Mouse (Mus musculus): ENCODE measurements around the gene Kctd18.
A peak's percentile ranks its signal among the peaks of the same experiment; 100 is the strongest.

Gene Kctd18

GRCm38 (mm10) chr1:57991277-57991676, 27.5 kb downstream of the Kctd18 start:
- DNase-seq (ENCODE audit: low spot score in 2 of 2) = no peak

DNA sequence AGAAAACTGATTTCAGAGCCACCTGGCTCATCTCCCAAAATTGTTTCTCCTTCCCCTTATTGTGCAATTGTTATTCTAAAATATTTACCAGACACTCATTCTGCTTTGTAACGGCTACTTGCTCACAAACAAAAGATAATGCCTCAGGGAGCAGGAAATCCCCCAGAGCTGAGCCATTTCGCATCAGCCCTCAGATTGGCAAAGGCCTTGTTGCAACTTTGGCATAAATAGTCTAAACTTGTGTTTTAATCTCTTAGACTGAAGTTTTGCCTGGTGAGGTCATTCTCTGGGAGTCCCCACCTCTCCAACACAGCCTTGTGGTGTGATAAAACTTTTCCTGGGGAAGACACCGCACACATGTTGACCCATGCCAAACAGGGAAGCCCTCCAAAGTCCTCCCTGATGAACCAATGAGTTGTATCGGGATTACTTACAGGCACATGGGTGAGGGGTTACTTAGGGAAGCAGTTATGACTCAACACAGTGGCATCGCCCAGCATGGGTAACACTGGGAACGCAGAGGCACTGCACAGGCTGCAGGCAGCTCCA, 29.6 kb downstream of the Kctd18 start:
- no peak for DNase-seq (ENCODE audit: low spot score in 2 of 2)

- no peak for DNase-seq (ENCODE audit: low spot score in 2 of 2)
Observed at GRCm38 (mm10) chr1:57976860-57977259, 41.9 kb downstream of the Kctd18 start.

GRCm38 (mm10) chr1:57971588-57971987, 47.2 kb downstream of the Kctd18 start:
- no peak for DNase-seq (ENCODE audit: low spot score in 2 of 2)

DNA sequence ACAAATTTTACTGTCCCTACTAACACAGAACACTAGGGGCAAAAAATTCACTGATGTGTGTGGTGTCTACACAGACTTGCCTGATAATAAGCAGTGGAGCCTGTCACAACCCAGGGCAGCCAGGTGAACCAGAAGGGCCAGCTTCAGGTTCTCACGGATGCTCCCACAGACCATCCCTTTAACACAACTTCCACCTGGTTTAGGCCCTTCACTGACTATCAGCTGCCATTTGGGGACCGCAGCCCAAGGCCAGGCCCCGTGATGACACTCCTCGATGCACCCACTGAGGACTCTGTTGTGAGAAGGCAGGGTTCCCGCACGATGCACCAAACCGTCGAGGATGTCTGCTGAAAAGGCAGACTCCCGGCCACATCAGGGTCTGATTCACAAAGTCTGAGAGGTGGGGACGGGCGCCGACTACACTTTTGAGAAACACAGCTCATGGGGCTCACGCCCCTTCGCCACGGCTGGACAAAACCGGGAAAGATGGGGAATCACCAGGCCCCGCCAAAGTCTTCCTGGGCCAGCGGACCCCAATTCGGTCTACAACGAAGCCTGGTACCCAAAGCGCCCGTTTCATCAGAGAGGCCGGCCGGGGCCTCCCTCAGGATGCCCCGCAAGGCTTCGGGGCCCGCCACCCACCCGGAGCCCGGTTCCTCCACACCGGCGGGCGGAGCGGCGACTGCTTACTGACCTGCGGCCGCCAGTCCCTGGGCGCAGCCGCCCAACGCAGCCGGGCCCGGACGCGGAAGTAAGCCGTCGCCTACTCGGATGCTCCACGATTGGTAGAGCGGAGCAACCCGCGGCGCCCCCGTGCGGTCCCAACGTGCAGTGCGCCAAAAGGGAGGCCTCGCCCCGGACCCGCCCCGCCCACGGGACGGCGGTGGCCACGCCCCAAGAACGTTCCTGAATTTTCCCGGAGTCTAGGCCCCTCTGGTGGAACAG, 49.2 kb downstream of the Kctd18 start:
- peak; percentile 83 to 96 for DNase-seq (ENCODE audit: low spot score in 2 of 2)

- no peak for DNase-seq (ENCODE audit: low spot score in 2 of 2)
Observed at GRCm38 (mm10) chr1:57955774-57956173, 63.0 kb downstream of the Kctd18 start.

DNA sequence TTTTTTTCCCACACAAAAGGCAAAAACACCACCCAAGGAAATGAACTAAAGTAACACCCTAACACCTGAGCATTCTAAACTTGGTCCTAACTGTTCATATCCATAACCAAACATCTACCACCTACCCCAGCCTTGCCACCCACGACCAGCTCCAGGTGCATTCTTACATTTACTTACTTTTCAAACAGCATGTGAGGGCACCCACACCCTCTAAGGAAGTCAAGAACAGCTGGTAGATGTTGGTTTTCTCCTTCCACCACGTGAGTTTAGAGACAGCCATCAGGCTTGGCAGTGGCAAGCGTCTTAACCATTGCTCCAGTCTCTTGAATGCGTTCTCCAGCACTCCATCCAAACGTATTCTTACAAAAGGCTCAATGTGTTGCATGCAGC, 64.4 kb downstream of the Kctd18 start:
- DNase-seq (ENCODE audit: low spot score in 2 of 2) = no peak

- DNase-seq (ENCODE audit: low spot score in 2 of 2) = no peak
Observed at GRCm38 (mm10) chr1:57953586-57954375, 65.0 kb downstream of the Kctd18 start.

DNA sequence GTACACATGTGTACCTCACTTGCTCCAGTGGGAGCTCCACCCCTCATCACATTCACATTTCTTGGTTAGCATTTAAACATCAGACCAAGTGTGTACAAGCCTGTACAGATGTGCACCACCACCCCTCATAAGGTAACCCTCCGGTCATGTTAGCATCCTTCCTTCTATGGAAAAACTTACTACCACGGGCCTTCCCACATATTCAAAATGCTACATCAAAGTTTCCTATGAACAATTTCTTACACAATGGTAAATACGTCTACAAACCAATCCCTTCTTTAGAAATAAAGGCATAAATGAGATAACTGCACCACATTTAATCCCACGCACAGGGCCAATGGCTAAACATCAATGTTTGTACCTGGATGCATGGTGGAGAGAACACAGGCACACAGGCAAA, 66.2 kb downstream of the Kctd18 start:
- no peak for DNase-seq (ENCODE audit: low spot score in 2 of 2)

- no peak for DNase-seq (ENCODE audit: low spot score in 2 of 2)
Observed at GRCm38 (mm10) chr1:57949716-57950115, 69.0 kb downstream of the Kctd18 start.

GRCm38 (mm10) chr1:57949195-57949594, 69.6 kb downstream of the Kctd18 start:
- DNase-seq (ENCODE audit: low spot score in 2 of 2) = no peak

DNA sequence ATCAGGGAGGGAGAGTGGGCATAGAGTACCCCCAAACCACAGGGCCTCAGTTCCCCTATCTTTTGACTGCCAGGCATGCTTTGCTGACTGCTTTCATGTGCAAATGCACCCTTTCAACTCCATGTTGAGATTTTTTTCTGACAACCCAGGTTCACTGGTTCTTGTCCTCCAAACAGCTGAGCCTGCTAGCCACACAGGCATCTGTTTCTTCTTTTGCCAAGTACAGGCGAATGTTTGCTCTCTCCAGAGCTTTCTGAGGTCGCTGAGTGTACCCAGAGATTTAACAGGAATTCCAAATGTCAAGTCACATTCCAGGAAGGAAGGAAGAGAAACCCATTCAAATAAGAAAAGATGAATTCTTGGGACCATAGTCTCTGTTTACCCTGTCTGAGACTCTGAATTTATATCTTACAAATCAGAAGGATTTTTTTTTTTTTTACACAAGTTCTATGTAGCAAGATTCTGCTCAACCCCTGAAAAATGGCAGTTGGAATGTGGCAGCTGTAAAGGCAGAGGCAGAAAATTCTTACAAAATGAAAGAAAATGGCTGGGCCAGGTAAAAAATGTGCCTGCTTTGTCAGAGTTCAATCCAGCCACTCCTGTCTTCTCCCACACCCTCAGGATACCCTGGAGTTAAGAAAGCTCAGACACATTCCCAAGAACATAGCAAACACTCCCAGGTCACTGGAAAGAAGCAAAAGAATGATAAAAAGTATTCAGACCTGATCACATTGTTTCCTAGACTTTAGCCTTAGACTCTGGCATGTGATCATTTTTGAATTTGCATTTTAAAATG, 71.0 kb downstream of the Kctd18 start:
- no peak for DNase-seq (ENCODE audit: low spot score in 2 of 2)

GRCm38 (mm10) chr1:57942215-57942614, 76.5 kb downstream of the Kctd18 start:
- no peak for DNase-seq (ENCODE audit: low spot score in 2 of 2)

DNA sequence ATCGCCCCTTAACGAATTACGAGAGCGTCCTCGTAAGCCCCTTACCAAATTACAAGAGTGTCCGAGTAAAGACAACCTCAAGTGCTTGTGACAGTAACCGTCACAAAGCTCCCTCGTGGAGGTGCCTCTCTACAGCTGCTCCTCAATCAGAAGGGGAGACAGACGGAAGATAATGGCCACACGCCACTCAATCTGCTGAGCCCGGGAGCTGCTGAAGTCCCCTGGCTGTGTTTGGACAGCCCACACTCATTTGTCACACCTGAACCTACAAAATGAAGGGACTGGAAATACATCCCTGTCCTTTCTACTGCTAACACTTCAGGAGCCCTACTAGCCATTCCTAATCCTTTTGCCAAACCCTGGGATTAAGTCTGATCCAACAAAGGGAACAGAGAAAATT, 77.0 kb downstream of the Kctd18 start:
- DNase-seq (ENCODE audit: low spot score in 2 of 2) = no peak

DNA sequence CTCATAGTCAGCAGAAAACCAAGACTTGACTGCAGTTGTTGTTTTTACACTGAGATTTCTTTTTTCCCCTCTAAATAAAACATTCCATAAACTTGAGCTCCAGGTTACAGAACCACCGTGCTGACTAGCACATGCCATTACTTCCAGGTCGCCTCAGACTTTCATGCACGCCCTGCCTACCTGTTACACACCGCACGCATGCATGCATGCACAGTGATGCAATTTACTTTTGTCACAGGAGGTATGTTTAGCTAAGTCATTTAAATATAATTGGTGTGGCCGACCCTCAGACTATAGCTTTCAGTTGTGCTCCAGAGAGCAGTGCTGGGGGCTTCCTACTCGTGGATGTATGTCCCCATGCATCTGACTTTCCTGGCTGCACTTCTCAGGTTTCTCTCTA, 77.7 kb downstream of the Kctd18 start:
- DNase-seq (ENCODE audit: low spot score in 2 of 2) = no peak

- no peak for DNase-seq (ENCODE audit: low spot score in 2 of 2)
Observed at GRCm38 (mm10) chr1:57940691-57941090, 78.1 kb downstream of the Kctd18 start.

DNA sequence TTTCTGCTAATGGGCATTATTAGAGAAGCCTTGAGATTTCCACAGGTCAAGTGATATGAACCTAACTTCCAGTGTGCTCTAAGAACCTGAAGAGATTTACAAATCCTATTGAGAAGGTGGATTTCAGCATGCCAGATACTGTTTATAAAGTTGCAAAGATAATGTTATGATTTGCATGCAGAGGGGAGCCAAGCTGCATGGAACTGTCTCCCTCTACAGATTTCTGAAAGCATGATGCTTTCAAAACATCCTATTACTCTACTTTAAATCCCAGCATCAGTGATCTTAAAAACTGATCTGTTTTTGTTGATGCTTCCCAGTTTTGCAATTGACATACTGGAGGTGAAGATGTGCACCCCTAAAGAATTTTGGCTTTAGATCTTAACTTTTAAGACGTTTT, 84.5 kb downstream of the Kctd18 start:
- no peak for DNase-seq (ENCODE audit: low spot score in 2 of 2)

DNA sequence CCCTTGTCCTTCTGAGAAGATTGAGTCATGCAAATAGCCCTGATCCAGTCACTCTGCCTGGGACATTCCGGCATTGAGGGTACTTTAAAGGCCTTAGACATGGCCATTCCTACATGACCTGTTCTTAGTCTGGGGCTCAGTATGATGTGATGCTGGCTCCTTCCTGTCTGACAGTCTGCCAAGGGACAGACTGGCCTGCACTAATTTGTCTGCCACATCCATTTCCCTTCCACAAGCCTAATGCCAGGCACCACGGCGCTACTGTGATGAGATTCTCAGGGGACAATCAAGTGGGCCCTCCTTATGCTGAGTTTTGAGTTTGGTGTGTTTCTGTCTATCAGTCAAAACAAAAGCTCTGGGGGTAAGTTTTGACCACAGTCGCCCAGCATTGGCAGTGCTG, 100.2 kb downstream of the Kctd18 start:
- no peak for DNase-seq (ENCODE audit: low spot score in 2 of 2)

DNA sequence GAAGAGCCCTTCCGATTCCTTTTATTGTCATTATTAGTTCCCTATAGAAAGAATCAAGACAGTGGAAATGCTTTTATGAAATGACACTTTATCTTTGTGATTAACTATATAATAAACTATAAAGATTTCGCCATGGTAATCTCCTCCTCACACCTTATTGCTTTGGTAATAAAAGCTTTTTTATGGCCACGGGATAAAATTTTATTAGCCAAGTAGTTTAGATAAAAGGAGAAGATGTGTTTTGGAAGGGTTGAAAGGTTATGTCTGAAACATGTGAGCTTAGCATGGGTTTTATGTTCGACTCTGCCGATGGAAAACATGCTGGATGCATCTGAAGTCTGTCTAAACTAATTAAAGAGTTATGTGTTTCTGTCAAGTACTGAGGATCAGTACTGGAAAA, 101.4 kb downstream of the Kctd18 start:
- DNase-seq (ENCODE audit: low spot score in 2 of 2) = no peak

DNA sequence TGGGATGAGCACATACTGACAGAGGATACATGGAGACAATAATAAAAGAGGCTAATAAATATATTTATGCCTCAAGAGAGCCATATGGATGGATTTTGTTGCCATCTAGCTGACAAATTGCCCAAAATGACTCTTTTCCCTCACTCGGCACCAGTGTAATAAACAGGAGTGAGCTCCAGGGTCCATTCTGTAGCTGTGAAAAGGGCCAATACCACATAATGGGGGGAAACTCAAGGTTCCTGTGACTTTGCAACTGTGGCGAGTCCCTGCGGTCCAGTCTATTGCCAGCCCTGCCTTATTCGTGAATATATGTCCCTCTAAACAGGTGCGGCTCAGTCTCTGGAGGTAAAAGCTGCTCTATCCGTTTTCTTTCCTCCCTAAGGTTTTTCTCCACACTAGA, 107.2 kb downstream of the Kctd18 start:
- no peak for DNase-seq (ENCODE audit: low spot score in 2 of 2)

DNA sequence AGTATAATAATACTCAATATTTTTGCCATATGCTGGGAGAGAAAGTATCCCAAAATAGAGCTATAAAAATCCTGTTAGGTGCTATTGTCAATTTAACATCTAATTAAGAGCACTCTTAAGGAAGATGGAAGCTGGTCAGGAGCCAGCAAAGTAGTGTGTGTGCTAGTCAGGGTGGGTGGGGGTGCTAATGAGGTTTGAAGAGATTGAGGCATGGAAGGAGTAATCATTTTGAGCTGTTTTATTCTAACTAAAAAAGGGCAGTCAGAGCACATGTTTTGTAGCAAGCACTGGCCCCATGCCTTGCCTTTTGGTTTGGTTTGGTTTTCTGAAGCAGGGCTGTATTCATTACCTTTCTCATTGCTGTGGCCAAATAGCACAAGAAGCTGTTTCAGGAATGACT, 112.4 kb downstream of the Kctd18 start:
- DNase-seq (ENCODE audit: low spot score in 2 of 2) = no peak

DNA sequence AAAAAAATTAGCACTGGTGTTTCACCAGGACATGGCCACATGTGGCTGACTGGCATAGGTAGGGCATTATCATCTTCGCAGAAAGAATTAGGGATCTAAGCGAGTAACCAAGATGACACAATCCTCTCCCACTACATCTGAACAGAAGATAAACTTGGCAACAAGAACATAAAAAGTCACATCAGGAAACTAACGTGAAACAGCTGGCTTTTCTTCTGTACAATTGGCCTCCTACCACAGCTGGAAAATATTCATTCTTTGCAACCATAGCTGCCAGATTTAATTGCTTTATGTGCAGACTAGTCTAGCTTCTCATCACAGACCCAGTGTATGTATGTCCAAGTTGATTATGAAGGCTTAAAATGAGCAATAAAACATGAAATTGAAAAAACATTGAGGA, 112.8 kb downstream of the Kctd18 start:
- DNase-seq (ENCODE audit: low spot score in 2 of 2) = no peak
